Mouse (Mus musculus): ENCODE data around the gene Ift57.

Ift57 gene

GRCm38 (mm10) chr16:49752906-49753305, 53.9 kb downstream of the Ift57 start:
- intact Hi-C loops (cut with DNase I), result no loop called here

- intact Hi-C loops (cut with DNase I), result no loop called here
Observed at GRCm38 (mm10) chr16:49753318-49753717, 54.3 kb downstream of the Ift57 start.

GRCm38 (mm10) chr16:49760517-49761203, 61.6 kb downstream of the Ift57 start:
- intact Hi-C loops (cut with DNase I), result no loop called here

- intact Hi-C loops (cut with DNase I), result no loop called here
Observed at GRCm38 (mm10) chr16:49761981-49762380, 62.9 kb downstream of the Ift57 start.

GRCm38 (mm10) chr16:49766326-49766725, 67.3 kb downstream of the Ift57 start:
- intact Hi-C loops (cut with DNase I), result loop anchor here (5.0 kb wide), 2 partner anchors 91 to 271 kb away; no protein-coding TSS in a partner anchor

- intact Hi-C loops (cut with DNase I), result loop anchor here (5.0 kb wide), 2 partner anchors 89 to 269 kb away; no protein-coding TSS in a partner anchor
Observed at GRCm38 (mm10) chr16:49768491-49769031, 69.5 kb downstream of the Ift57 start.

- intact Hi-C loops (cut with DNase I), result loop anchor here (5.0 kb wide), 2 partner anchors 87 to 267 kb away; no protein-coding TSS in a partner anchor
Observed at GRCm38 (mm10) chr16:49769831-49770261, 70.8 kb downstream of the Ift57 start.

- intact Hi-C loops (cut with DNase I), result no loop called here
Observed at GRCm38 (mm10) chr16:49770320-49771189, 71.5 kb downstream of the Ift57 start.

- intact Hi-C loops (cut with DNase I), result no loop called here
Observed at GRCm38 (mm10) chr16:49771609-49772396, 72.8 kb downstream of the Ift57 start.

- intact Hi-C loops (cut with DNase I), result no loop called here
Observed at GRCm38 (mm10) chr16:49772576-49772975, 73.5 kb downstream of the Ift57 start.

GRCm38 (mm10) chr16:49773068-49773467, 74.0 kb downstream of the Ift57 start:
- intact Hi-C loops (cut with DNase I), result no loop called here

- intact Hi-C loops (cut with DNase I), result no loop called here
Observed at GRCm38 (mm10) chr16:49774059-49775001, 75.3 kb downstream of the Ift57 start.

- intact Hi-C loops (cut with DNase I), result no loop called here
Observed at GRCm38 (mm10) chr16:49775002-49775966, 76.3 kb downstream of the Ift57 start.

GRCm38 (mm10) chr16:49776981-49777380, 77.9 kb downstream of the Ift57 start:
- intact Hi-C loops (cut with DNase I), result no loop called here

GRCm38 (mm10) chr16:49781556-49782156, 82.6 kb downstream of the Ift57 start:
- intact Hi-C loops (cut with DNase I), result no loop called here

- intact Hi-C loops (cut with DNase I), result no loop called here
Observed at GRCm38 (mm10) chr16:49783369-49783768, 84.3 kb downstream of the Ift57 start.

- intact Hi-C loops (cut with DNase I), result no loop called here
Observed at GRCm38 (mm10) chr16:49786116-49786515, 87.1 kb downstream of the Ift57 start.

- intact Hi-C loops (cut with DNase I), result no loop called here
Observed at GRCm38 (mm10) chr16:49787714-49788113, 88.7 kb downstream of the Ift57 start.

All from adrenal gland (tissue).